Comparison of ENCODE assay signal across 9 mouse cellular contexts in the genomic region with DNA sequence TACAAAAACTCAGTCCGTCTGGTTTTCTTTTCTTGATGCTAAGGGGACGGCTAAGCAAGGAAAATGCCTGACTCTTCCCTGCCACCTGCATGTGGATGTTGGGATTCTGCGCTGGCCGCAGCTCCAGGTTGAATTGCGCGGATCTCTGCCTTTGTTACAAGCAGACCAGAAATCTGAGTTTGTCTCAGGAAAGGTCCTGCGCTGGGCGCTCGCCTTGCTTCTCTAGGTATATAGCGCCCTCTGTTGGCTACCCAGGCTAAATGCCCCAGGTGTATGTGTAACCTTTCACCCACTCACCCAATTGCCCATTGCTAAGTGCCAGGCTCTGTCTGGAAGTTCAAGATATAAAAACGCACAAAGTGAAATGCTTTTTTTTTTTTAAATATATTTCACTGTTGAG. TPM values are rescaled to one million over a fixed set of nuclear protein-coding genes. Genes with fewer than 3 reads are reported as not detected.
DNase-seq lines count a peak whose midpoint lies in the region; ATAC-seq lines count a peak whose summit lies in the region.
"Had no signal": no experiment of that assay in that cellular context is flagged by ENCODE, and none has a peak within 500 bp of the region (broad histone marks: within the 10 kb centered on the region; RNA-seq: fewer than 3 reads in every experiment).

No protein-coding gene starts in this region.

- H3K4me3 ChIP-seq in kidney, embryonic 15.5 days (replicated peaks), result no peak overlapping the region
- no peak overlapping the region for H3K4me3 ChIP-seq in liver, embryonic 12.5 days
- H3K4me3 ChIP-seq: hindbrain, embryonic 15.5 days had no signal

- no peaks in the 10 kb centered on the region for H3K27me3 ChIP-seq in kidney, embryonic 15.5 days
- peaks cover 17% of the 10 kb centered on the region for H3K27me3 ChIP-seq in liver, embryonic 12.5 days (replicated peaks)
- H3K27me3 ChIP-seq: hindbrain, embryonic 15.5 days had no signal

- H3K27ac ChIP-seq in kidney, embryonic 15.5 days, result no peak overlapping the region
- H3K27ac ChIP-seq in liver, embryonic 12.5 days, result no peak overlapping the region
- H3K27ac ChIP-seq: hindbrain, embryonic 15.5 days had no signal

- no peak overlapping the region for H3K4me2 ChIP-seq in kidney, embryonic 15.5 days
- no peak overlapping the region for H3K4me2 ChIP-seq in liver, embryonic 12.5 days
- H3K4me2 ChIP-seq: hindbrain, embryonic 15.5 days had no signal

- intact Hi-C loops in gastrocnemius, postnatal 14 days (cut with DNase I; ENCODE audit: low total_unique reads), result loop anchor here (5.0 kb wide), 1 partner anchor 341 kb away; no protein-coding TSS in a partner anchor

- DNase-seq in B cell, adult 2 months, result peak; percentile 80 to 82
- peak; percentile 43 for DNase-seq in MEL-GATA-1-ER (ENCODE audit: extremely low read depth, low read depth)
- DNase-seq in cerebellum, adult 8-10 months, result peak; percentile 38
- peak; percentile 60 for DNase-seq in gastrocnemius, postnatal 14 days
- DNase-seq in right cerebral cortex, postnatal 10 days (ENCODE audit: low spot score in 2 of 2), result peak; percentile 58 to 70

- WGBS in kidney, embryonic 15.5 days, result 45% methylated on average over 11 of the region's 11 CpGs
- WGBS in liver, embryonic 12.5 days (ENCODE audit: insufficient replicate concordance), result 22% methylated on average over 11 of the region's 11 CpGs

- peak; percentile 52; the same call in 1 of the 2 replicates for ATAC-seq in kidney, embryonic 15.5 days (replicated peaks; ENCODE audit: low FRiP score)
- peak; percentile 52; the same call in 1 of the 2 replicates for ATAC-seq in liver, embryonic 12.5 days
- ATAC-seq in monocyte, adult 5-6 weeks (replicated peaks; ENCODE audit: insufficient number of reproducible peaks, low FRiP score, low TSS enrichment, poor library complexity, severe bottlenecking), result no peak

- H3K9me3 ChIP-seq in kidney, embryonic 15.5 days (replicated peaks), result no peaks in the 10 kb centered on the region
- no peaks in the 10 kb centered on the region for H3K9me3 ChIP-seq in liver, embryonic 12.5 days (replicated peaks)
- H3K9me3 ChIP-seq: hindbrain, embryonic 15.5 days had no signal

- no peaks in the 10 kb centered on the region for H3K4me1 ChIP-seq in kidney, embryonic 15.5 days
- H3K4me1 ChIP-seq in liver, embryonic 12.5 days, result peaks cover 10% of the 10 kb centered on the region; the same call in 1 of the 2 replicates

- H3K9ac ChIP-seq in kidney, embryonic 15.5 days, result no peak overlapping the region
- H3K9ac ChIP-seq in liver, embryonic 12.5 days, result no peak overlapping the region
- H3K9ac ChIP-seq: hindbrain, embryonic 15.5 days had no signal

- H3K36me3 ChIP-seq in kidney, embryonic 15.5 days, result no peaks in the 10 kb centered on the region
- no peaks in the 10 kb centered on the region for H3K36me3 ChIP-seq in liver, embryonic 12.5 days
- H3K36me3 ChIP-seq: hindbrain, embryonic 15.5 days had no signal

RNA-seq across cellular contexts. Expression of a gene that starts 51.2 kb away (rescaled TPM):
- total RNA-seq in gastrocnemius, postnatal 14 days (2021), result 1 to 10 TPM; 4.4 to 7.1 TPM
- 21.0 and 21.7 TPM in 2 replicates for polyA plus RNA-seq in kidney, embryonic 15.5 days (2015; fragmentation: Nextera tagmentation; extraction: Ambion mirVana)
- polyA plus RNA-seq in liver, embryonic 12.5 days (2016; fragmentation: Nextera tagmentation; extraction: Ambion mirVana), result 28.8 and 30.2 TPM in 2 replicates
- total RNA-seq in monocyte, adult 5-6 weeks (2017), result 18.7 to 39.0 TPM (median 26.6 TPM) in 3 replicates
